Mouse (Mus musculus) monocyte, adult 59 days (primary cell): ENCODE results near the gene Igsf6. TPM values are rescaled to one million over a fixed set of nuclear protein-coding genes. Genes with fewer than 3 reads are reported as not detected.

Experiments
- total RNA-seq, 2 experiments: library from RNA; stranded (reverse); gene quantifications; one replicate each; pipeline ENCODE4 v1.2.4; 2023

The Igsf6 gene
- 100 to 1,000 TPM; 372 to 395 TPM for total RNA-seq

DNA sequence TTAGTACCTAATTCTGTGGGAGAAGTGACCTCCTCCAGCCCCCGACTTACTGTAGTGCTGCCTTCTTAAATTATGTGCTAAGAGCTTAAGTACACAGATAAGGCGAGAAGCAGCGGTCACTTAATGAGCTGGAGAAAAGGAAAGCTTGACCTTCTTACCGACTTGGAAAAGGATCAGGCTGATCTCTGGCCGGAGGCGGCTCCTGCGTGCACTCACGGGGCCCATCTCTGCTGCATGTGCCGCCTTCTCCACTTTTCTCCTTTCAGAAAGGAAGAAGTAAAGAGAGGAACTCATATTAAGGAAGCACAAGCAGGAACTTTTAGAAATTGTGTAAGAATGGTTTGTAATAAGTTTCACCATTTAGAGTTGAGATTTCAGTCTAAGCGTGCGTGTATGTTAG lies at the start of gene Igsf6:
TSS of gene Igsf6 (minus strand) at position 292 of the 400 bp plus-strand sequence.

DNA sequence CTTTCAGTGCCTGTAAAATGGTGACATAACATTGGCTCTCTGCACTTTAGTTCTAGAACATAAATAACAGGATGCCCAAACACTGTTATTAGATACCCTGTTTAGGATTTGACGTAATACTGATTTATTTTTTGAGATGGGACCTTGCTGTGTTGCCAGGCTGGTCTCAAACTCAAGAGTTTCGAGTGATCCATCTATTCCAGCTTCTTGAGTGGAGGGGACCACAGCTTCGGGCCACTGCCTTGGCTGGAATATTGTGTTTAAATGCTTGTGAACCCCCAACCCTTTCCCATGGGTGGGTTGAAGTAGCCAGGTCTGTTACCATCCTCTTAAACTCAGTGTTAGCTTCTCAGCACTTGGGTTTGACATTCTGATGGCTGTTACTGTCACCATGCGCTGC lies 7.0 kb upstream of the Igsf6 start, which contains the start of gene Otoa:
TSS of gene Otoa (plus strand) at position 301 of the 400 bp plus-strand sequence.

DNA sequence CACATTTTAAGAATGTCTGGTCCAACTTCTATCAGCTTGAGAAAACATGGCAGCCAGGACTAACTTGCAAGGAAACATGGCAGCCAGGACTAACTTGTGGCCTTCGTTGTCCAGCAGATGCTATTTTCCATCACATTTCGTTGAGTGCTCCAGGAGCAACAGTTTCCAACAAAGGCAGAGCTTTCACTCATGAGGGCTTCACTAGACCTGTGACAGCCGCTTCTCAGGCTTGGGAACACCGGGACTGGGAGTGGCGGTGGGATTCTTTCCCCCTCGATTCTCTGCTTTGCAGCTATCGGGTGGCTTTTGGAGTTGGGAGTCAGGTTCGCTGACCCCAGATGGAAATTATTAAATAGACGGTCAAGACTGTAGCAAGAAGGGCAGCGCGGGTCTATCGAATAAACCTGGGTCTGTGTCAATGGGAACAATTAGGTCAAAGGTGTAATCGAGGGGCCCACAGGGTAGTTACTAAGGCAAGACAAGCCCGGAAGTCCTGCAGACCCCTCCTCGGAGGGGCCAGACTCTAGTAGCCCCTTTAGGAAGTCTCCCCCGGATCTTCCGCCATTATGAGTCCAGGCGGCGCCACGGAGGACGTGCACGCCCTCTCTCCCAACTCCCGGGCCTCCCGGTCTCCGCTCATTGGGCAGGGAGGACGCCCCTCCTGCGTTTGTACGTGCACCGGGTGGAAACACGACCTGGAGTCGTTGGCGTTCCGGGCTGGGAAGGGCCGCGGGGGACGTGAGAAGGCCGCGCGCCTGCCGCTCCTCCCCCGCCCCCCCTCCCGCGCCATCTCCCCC lies 40.3 kb downstream of the Igsf6 start, which contains the start of gene Mettl9:
TSS of gene Mettl9 (plus strand) at position 590 of the 797 bp plus-strand sequence.

Other genes starting within 250 kb of the Igsf6 start
- gene Eef2k, start 231.7 kb downstream of the Igsf6 start, total RNA-seq: 10 to 100 TPM; 30.1 to 33.0 TPM
- gene Polr3e, start 156.8 kb downstream of the Igsf6 start, total RNA-seq: 10 to 100 TPM; 16.3 to 16.5 TPM
- gene Cdr2, start 92.3 kb downstream of the Igsf6 start, total RNA-seq: 1 to 10 TPM; 3.4 to 3.6 TPM
- gene Mfsd13b, start 92.1 kb downstream of the Igsf6 start, total RNA-seq: not detected
- gene Mettl9, start 40.1 kb downstream of the Igsf6 start, total RNA-seq: 10 to 100 TPM; 35.6 to 36.7 TPM
- under 1 TPM; 0.34 to 0.39 TPM for gene Otoa, start 7.1 kb upstream of the Igsf6 start, total RNA-seq